Mouse (Mus musculus) liver, embryonic 11.5 days (tissue): ENCODE results near the gene Pgbd5. TPM values are rescaled to one million over a fixed set of nuclear protein-coding genes. Genes with fewer than 3 reads are reported as not detected.

Source experiments
- ATAC-seq: fragments of 200-750 bp; cut with Nextera tagmentation; replicated peaks from 2 replicates; pipeline ENCODE4 v1.8.0; 2017; ENCODE audit warnings: moderate number of reproducible peaks, mild to moderate bottlenecking, moderate TSS enrichment, moderate library complexity; ENCODE audit not compliant: low FRiP score
- DNase-seq: peaks from one replicate; pipeline ENCODE4 v3.0.0-alpha.2; 2017; ENCODE audit warnings: low spot score
- H3K27ac ChIP-seq: fragments of 300-500 bp; sonication (generic); 2 replicates; pipeline ENCODE4 v1.5.1; 2014; ENCODE audit warnings: mild to moderate bottlenecking, low read depth, low read length, control low read depth
- H3K27me3 ChIP-seq: fragments of 300-500 bp; sonication (generic); replicated peaks from 2 replicates; pipeline ENCODE4 v1.6.1; 2014; ENCODE audit warnings: low read length, mixed read lengths; ENCODE audit not compliant: control insufficient read depth, insufficient read depth
- H3K36me3 ChIP-seq: fragments of 300-500 bp; sonication (generic); 2 replicates; pipeline ENCODE4 v1.6.1; 2014; ENCODE audit warnings: mild to moderate bottlenecking, low read length, moderate library complexity, mixed read lengths; ENCODE audit not compliant: control insufficient read depth, insufficient read depth
- H3K4me1 ChIP-seq: fragments of 300-500 bp; sonication (generic); replicated peaks from 2 replicates; pipeline ENCODE4 v1.6.1; 2014; ENCODE audit warnings: low read length, mixed read lengths; ENCODE audit not compliant: control insufficient read depth, insufficient read depth
- H3K4me2 ChIP-seq: fragments of 300-500 bp; sonication (generic); 2 replicates; pipeline ENCODE4 v1.6.1; 2014; ENCODE audit warnings: mild to moderate bottlenecking, control low read depth, moderate library complexity
- H3K4me3 ChIP-seq: fragments of 300-500 bp; sonication (generic); 2 replicates; pipeline ENCODE4 v1.5.1; 2014; ENCODE audit warnings: low read depth, low read length, control low read depth
- H3K9ac ChIP-seq: fragments of 300-500 bp; sonication (generic); 2 replicates; pipeline ENCODE4 v1.6.1; 2014; ENCODE audit warnings: low read depth, low read length, control low read depth
- H3K9me3 ChIP-seq: fragments of 300-500 bp; sonication (generic); 2 replicates; pipeline ENCODE4 v1.6.1; 2016; ENCODE audit warnings: low read length, inconsistent platforms, mixed read lengths; ENCODE audit not compliant: control insufficient read depth
- WGBS: fragments of 180-500 bp; shearing (Covaris S2); extraction: QIAGEN DNeasy Blood & Tissue Kit; methylation state at CpG from one replicate; pipeline ENCODE4 v1.1.7; 2014; 5-methylcytosine and 5-hydroxymethylcytosine counted together
- polyA plus RNA-seq: library from polyadenylated mRNA; unstranded; fragments of >200 nt; fragmentation: Nextera tagmentation; extraction: Ambion mirVana; gene quantifications from 2 replicates; pipeline ENCODE4 v1.2.1, GENCODE M21; 2014

The Pgbd5 gene
- polyA plus RNA-seq, 1 experiment from 2014 or later, result 0.27 TPM

DNA sequence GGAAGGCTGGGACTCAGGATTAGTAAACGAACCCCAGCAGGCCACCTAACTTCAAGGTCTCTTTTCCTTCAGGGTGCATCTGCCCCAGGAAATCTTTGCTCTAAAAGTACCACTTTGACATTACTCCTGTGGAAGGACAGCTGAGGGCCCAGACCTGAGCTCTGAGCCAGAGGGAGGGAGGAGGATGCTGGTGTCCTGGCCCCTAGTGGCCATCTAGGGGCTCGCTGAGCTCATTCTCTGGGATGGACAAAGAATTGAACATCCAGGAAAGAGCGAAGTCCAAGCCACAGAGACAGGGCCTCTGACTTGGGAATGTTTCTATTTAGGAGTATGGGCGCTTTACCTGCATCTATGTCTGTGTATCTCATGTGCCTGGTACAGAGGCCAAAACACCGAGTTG lies 87.8 kb downstream of the Pgbd5 start:
- Histone ChIP-seq H3K36me3 (no peaks in the 10 kb centered on the region), H3K27me3 (no peaks in the 10 kb centered on the region), H3K9ac (no peak overlapping the region), H3K4me1 (no peaks in the 10 kb centered on the region; the same call in 1 of the 2 replicates), H3K9me3 (no peaks in the 10 kb centered on the region), H3K27ac (no peak overlapping the region), H3K4me3 (no peak overlapping the region), H3K4me2 (no peak overlapping the region)
- DNase-seq (no peak), ATAC-seq (no peak)
- 56% methylated on average over 5 of the region's 5 CpGs for WGBS

DNA sequence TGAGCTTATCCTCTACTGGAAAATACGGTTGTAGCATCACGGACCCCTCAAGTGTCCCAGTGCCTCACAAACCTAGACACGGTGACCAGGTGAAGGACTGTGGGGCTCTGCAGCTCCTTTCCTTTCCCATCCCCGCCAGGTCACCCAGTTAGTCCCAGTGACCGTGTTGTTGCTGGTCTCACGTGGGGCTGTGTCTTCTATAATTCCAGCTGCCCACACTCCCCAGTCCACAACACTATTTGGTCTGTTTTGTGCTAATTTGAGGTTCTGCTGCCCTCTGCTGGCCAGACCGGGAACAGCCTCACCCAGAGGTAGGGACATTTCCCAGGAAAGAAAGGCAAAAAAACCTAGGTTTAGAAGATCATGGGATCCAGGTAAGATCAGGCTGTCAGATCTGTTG lies 89.8 kb downstream of the Pgbd5 start:
- no peaks in the 10 kb centered on the region for H3K9me3 ChIP-seq
- H3K36me3 ChIP-seq, result no peaks in the 10 kb centered on the region
- no peaks in the 10 kb centered on the region; the same call in 1 of the 2 replicates for H3K4me1 ChIP-seq
- WGBS, result 39% methylated on average over 7 of the region's 7 CpGs
- ATAC-seq (0 out of 2 replicates have a peak, but pooled peaks have one; percentile 19), DNase-seq (peak; percentile 70)
- H3K27ac ChIP-seq, result no peak overlapping the region
- H3K27me3 ChIP-seq, result no peaks in the 10 kb centered on the region
- no peak overlapping the region for H3K4me3 ChIP-seq
- no peak overlapping the region for H3K9ac ChIP-seq
- no peak overlapping the region for H3K4me2 ChIP-seq

DNA sequence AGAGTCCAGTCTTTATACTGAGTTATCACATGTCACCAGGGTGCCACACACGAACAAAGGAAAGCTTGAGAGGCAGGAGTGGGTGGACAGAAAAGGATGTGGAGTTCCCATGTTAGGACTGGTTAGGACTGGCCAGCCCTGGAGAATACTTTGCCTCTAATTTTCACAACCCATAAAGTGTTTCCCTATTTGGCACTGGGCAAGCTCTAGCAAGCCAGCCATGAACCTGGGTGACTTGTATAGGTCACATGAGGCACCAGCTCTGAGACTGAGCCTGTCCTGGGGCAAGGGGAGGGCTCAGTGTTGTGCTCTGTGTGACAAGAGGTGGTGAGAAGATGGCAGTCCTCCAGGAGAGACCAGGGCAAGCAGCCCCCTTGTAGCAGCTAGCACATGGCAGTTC lies 91.4 kb downstream of the Pgbd5 start:
- Histone ChIP-seq H3K36me3 (peaks cover 6% of the 10 kb centered on the region; the same call in 1 of the 2 replicates), H3K9ac (no peak overlapping the region), H3K9me3 (no peaks in the 10 kb centered on the region), H3K4me1 (no peaks in the 10 kb centered on the region; the same call in 1 of the 2 replicates), H3K27me3 (no peaks in the 10 kb centered on the region), H3K4me2 (no peak overlapping the region), H3K4me3 (no peak overlapping the region), H3K27ac (no peak overlapping the region)
- DNase-seq, result no peak
- no peak for ATAC-seq
- 63% methylated on average over 1 of the region's 1 CpGs for WGBS

DNA sequence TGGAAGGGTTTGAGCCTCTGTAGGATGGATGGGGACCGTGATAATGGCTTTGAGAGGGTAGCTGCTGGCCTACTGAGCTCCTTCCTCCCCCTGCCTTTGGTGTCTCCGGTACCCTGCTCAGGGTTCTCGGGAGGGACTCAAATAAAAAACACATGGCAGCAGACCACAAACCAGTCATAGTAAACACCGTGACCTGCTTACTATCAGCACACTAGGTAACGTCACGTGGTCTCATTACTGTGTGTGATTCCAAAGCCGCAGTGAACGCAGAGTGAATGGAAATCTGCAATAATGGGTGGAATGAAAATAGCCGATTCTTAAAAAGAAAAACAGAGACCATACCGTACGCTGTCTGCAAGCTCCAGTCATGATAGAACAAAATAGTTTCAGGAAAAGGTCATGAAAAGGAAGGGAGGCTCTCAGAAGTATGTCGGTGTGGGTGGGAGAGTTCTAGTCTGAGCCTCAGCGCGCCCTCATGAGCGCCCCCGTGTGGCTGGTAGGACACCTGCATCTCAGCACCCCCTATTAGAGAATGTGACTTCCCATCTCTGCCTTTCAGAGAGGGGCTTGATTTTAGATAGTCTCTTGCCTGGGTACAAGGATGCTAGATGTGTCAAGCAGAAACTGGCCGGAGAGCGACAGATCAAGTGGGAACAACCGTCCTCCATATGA lies 92.5 kb downstream of the Pgbd5 start:
- peak; percentile 58 for DNase-seq
- no peak overlapping the region for H3K9ac ChIP-seq

DNA sequence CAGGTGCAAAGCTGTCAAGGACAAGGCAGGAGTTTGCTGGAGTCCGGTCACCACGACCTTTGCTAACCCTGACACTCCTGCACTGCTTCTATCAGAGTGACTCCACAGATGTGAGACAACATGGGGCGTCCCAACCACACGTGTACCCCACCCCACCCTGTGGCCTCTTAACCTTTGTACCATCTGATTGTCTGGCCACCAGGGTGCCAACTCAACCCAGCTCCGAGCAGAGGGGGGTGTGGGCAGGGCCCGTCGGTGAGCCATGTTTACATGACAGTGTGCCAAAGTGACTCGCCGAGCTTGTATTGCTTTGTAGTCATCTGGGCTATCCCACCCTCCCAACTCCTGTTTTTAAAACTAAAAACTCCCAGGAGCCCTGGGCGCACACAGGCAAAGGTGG lies 94.4 kb downstream of the Pgbd5 start:
- no peak overlapping the region for H3K4me3 ChIP-seq
- H3K27ac ChIP-seq, result no peak overlapping the region
- no peaks in the 10 kb centered on the region for H3K27me3 ChIP-seq
- no peaks in the 10 kb centered on the region for H3K9me3 ChIP-seq
- WGBS, result 84% methylated on average over 10 of the region's 10 CpGs
- no peak overlapping the region for H3K4me2 ChIP-seq
- no peak overlapping the region for H3K9ac ChIP-seq
- no peaks in the 10 kb centered on the region; the same call in 1 of the 2 replicates for H3K4me1 ChIP-seq
- ATAC-seq, result no peak
- H3K36me3 ChIP-seq, result peaks cover 7% of the 10 kb centered on the region; the same call in 1 of the 2 replicates
- no peak for DNase-seq

More for the DNA sequence above, 92.5 kb downstream of the Pgbd5 start:
- H3K27me3 ChIP-seq, result no peaks in the 10 kb centered on the region
- no peaks in the 10 kb centered on the region; the same call in 1 of the 2 replicates for H3K4me1 ChIP-seq
- 43% methylated on average over 19 of the region's 19 CpGs for WGBS
- peaks cover 7% of the 10 kb centered on the region; the same call in 1 of the 2 replicates for H3K36me3 ChIP-seq
- no peaks in the 10 kb centered on the region for H3K9me3 ChIP-seq
- no peak overlapping the region for H3K4me3 ChIP-seq
- no peak overlapping the region for H3K27ac ChIP-seq
- no peak overlapping the region for H3K4me2 ChIP-seq
- ATAC-seq, result peak; percentile 53; the same call in 1 of the 2 replicates

DNA sequence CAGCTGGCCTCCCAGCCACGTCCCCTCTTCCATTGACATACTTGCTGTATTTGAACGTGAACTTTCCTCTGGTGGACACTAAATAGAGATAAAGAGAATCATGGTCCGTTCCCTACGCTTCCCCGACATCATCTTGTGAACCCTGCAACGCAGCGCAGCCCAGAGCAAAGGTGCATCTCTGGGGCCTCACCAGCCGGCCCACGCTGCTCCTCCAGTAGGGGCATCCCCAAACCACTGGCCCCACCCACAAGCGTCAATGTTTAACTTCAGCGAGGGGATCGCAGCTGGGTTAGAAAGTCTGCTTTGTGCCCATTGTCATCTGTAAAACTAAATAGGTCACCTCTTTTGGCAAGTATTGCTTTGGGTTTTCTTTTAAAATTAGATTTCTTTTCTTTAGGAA lies 95.5 kb downstream of the Pgbd5 start:
- no peaks in the 10 kb centered on the region; the same call in 1 of the 2 replicates for H3K4me1 ChIP-seq
- WGBS, result 74% methylated on average over 12 of the region's 12 CpGs
- no peaks in the 10 kb centered on the region for H3K9me3 ChIP-seq
- ATAC-seq, result no peak
- H3K9ac ChIP-seq, result no peak overlapping the region
- H3K27ac ChIP-seq, result no peak overlapping the region
- H3K27me3 ChIP-seq, result no peaks in the 10 kb centered on the region
- no peak overlapping the region for H3K4me2 ChIP-seq
- H3K4me3 ChIP-seq, result no peak overlapping the region
- no peak for DNase-seq
- peaks cover 9% of the 10 kb centered on the region for H3K36me3 ChIP-seq

DNA sequence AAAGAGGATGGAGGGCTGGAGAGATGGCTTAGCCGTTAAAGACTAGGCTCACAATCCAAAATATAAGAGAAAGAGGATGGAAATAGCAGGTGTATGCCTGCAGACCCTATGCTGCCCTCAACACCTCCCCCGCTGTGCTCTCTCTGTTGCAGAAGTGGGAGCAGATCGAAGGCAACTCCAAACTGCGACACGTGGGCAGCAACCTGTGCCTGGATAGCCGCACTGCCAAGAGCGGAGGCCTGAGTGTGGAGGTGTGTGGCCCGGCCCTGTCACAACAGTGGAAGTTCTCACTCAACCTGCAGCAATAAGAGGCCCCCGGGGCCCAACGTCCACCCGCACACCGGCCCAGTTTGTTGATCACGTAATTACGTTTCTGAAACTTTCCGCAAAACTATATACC lies 96.3 kb downstream of the Pgbd5 start:
- Histone ChIP-seq H3K27me3 (no peaks in the 10 kb centered on the region), H3K36me3 (peaks cover 15% of the 10 kb centered on the region), H3K4me1 (no peaks in the 10 kb centered on the region; the same call in 1 of the 2 replicates), H3K4me3 (no peak overlapping the region), H3K4me2 (no peak overlapping the region), H3K9ac (no peak overlapping the region), H3K9me3 (no peaks in the 10 kb centered on the region), H3K27ac (no peak overlapping the region)
- DNase-seq, result no peak
- 93% methylated on average over 15 of the region's 15 CpGs for WGBS
- no peak for ATAC-seq

DNA sequence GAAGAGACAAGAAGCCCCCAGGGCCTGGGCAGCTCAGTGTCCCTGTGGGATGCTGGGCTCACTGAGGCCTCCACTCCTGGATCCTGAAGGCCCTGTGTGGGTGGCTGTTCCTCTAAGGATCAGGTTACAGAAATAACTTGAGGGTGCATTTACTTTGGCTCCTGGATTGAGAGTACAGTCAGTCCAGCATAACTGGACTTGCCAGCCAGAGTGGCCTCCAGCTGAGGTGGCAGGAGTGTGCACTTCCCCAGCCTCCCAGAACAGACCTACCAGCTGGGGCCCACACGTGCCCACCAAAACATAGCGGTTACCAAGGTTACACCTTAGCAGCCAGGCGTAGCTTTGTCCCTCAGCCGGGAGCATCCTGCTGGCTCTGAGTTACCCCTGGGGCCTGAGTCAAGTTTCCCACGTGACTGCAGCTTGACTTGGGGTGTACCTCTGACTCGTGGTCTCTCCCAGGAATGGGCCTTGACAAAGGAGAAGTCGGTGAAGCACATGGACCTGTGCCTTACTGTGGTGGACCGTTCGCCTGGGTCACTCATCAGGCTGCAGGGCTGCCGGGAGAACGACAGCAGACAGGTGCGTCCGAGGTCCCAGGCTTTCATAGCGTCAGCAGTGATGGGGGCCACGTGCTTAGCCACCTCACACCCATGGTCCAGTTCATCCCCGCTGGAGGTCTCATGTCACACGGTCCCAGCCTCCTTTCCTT lies 98.9 kb downstream of the Pgbd5 start:
- H3K36me3 ChIP-seq, result peaks cover 18% of the 10 kb centered on the region
- WGBS, result 83% methylated on average over 17 of the region's 17 CpGs
- no peak overlapping the region for H3K9ac ChIP-seq
- H3K27me3 ChIP-seq, result no peaks in the 10 kb centered on the region
- H3K9me3 ChIP-seq, result no peaks in the 10 kb centered on the region
- no peak overlapping the region for H3K27ac ChIP-seq
- no peaks in the 10 kb centered on the region for H3K4me1 ChIP-seq
- H3K4me3 ChIP-seq, result no peak overlapping the region
- DNase-seq (no peak), ATAC-seq (no peak)
- no peak overlapping the region for H3K4me2 ChIP-seq
